Comparison of ENCODE assay signal across 23 mouse cellular contexts in genomic region chr10:93231893-93232292, GRCm38 (mm10).
DNase-seq lines count a peak whose midpoint lies in the region; ATAC-seq and TF ChIP-seq lines count a peak whose summit lies in the region.
"Had no signal": no experiment of that assay in that cellular context is flagged by ENCODE, and none has a peak within 500 bp of the region (broad histone marks: within the 10 kb centered on the region; RNA-seq: fewer than 3 reads in every experiment).

No protein-coding gene starts in this region.

- peak; percentile 1 for DNase-seq in cerebellum, adult 9-11 months
- DNase-seq in cerebellum, adult 2 months = no peak
- peak; percentile 55 for DNase-seq in heart, adult 11 months
- DNase-seq in heart, adult 8-10 months (ENCODE audit: low spot score) = no peak
- peak; percentile 37 for DNase-seq in liver, adult 2 months (ENCODE audit: extremely low read depth, low read depth, low spot score)
- no peak for DNase-seq in left cerebral cortex, adult 2 months (ENCODE audit: extremely low spot score in 1 of 2, low spot score in 2 of 2)
- DNase-seq: adrenal gland, adult 2 months; adrenal gland, postnatal 10 days; adrenal gland, postnatal 25 days; B cell, adult 2 months; cerebellum, adult 11-12 months; cerebellum, adult 8-10 months; cerebellum, postnatal 10 days; cerebellum, postnatal 25 days; forebrain, postnatal 0 days had no signal

- TF ChIP-seq POLR2A in cerebellum, adult 2 months (IDR thresholded peaks at IDR 0.05; ENCODE audit: borderline replicate concordance, insufficient read depth, low read length) = no peak
- TF ChIP-seq POLR2A in liver, adult 2 months (IDR thresholded peaks at IDR 0.05; ENCODE audit: extremely low read depth, insufficient read depth, low read length) = no peak

- H3K36me3 ChIP-seq in liver, adult 2 months (ENCODE audit: control insufficient read depth, insufficient read depth, low read length) = peaks cover 51% of the 10 kb centered on the region
- peaks cover 79% of the 10 kb centered on the region for H3K36me3 ChIP-seq in liver, embryonic 12.5 days

- H3K27me3 ChIP-seq in cerebellum, adult 2 months (ENCODE audit: control insufficient read depth, insufficient read depth, low read length) = no peaks in the 10 kb centered on the region
- no peaks in the 10 kb centered on the region for H3K27me3 ChIP-seq in liver, adult 2 months (ENCODE audit: control insufficient read depth, insufficient read depth, low read length)
- no peaks in the 10 kb centered on the region for H3K27me3 ChIP-seq in liver, embryonic 12.5 days (replicated peaks)
- H3K27me3 ChIP-seq: CH12.LX; embryonic facial prominence, embryonic 12.5 days; forebrain, embryonic 13.5 days; forebrain, embryonic 15.5 days had no signal

- TF ChIP-seq CTCF in cerebellum, adult 2 months (IDR thresholded peaks at IDR 0.05; ENCODE audit: borderline replicate concordance, insufficient read depth, low read depth, low read length) = no peak
- TF ChIP-seq CTCF in liver, adult 2 months (IDR thresholded peaks at IDR 0.05; ENCODE audit: low read depth, low read length) = no peak
- TF ChIP-seq CTCF in left cerebral cortex, adult 2 months (IDR thresholded peaks at IDR 0.05) = no peak

- peaks cover 3% of the 10 kb centered on the region; the same call in 1 of the 2 replicates for H3K79me2 ChIP-seq in liver, adult 2 months (ENCODE audit: control insufficient read depth, insufficient read depth, low read length)

- H3K4me2 ChIP-seq in liver, embryonic 12.5 days = no peak overlapping the region
- H3K4me2 ChIP-seq: embryonic facial prominence, embryonic 12.5 days; forebrain, embryonic 13.5 days; forebrain, embryonic 15.5 days had no signal

- no peak for ATAC-seq in liver, embryonic 12.5 days
- ATAC-seq: CD4-positive, CD25-positive, alpha-beta regulatory T cell, adult 4 months; forebrain, postnatal 0 days had no signal

- no peaks in the 10 kb centered on the region for H3K9me3 ChIP-seq in liver, embryonic 12.5 days (replicated peaks)
- H3K9me3 ChIP-seq: embryonic facial prominence, embryonic 10.5 days; embryonic facial prominence, embryonic 12.5 days; forebrain, embryonic 13.5 days; forebrain, embryonic 15.5 days; G1E had no signal

- H3K9ac ChIP-seq in liver, adult 2 months (ENCODE audit: low read depth, low read length) = no peak overlapping the region
- no peak overlapping the region for H3K9ac ChIP-seq in liver, embryonic 12.5 days
- H3K9ac ChIP-seq: embryonic facial prominence, embryonic 12.5 days; forebrain, embryonic 13.5 days; forebrain, embryonic 15.5 days; forebrain, postnatal 0 days had no signal

- intact Hi-C loops in left cerebral cortex, adult 2 months (cut with DNase I) = loop anchor here (5.0 kb wide), 1 partner anchor 70 kb away; the partner anchor contains the start of gene Cdk17

- H3K4me3 ChIP-seq in cerebellum, adult 2 months (replicated peaks; ENCODE audit: insufficient read depth, low read depth, low read length) = no peak overlapping the region
- no peak overlapping the region for H3K4me3 ChIP-seq in liver, adult 2 months (ENCODE audit: insufficient read depth, low read depth, low read length)
- H3K4me3 ChIP-seq in liver, embryonic 12.5 days = no peak overlapping the region
- H3K4me3 ChIP-seq in left cerebral cortex, adult 2 months = no peak overlapping the region
- H3K4me3 ChIP-seq: embryonic facial prominence, embryonic 10.5 days; embryonic facial prominence, embryonic 12.5 days; forebrain, embryonic 13.5 days; forebrain, embryonic 15.5 days had no signal

- H3K27ac ChIP-seq in cerebellum, adult 2 months (ENCODE audit: insufficient read depth, low read length) = no peak overlapping the region
- no peak overlapping the region for H3K27ac ChIP-seq in liver, adult 2 months (replicated peaks; ENCODE audit: insufficient read depth, low read depth, low read length)
- no peak overlapping the region for H3K27ac ChIP-seq in liver, embryonic 12.5 days
- H3K27ac ChIP-seq in left cerebral cortex, adult 2 months = no peak overlapping the region; the same call in 1 of the 2 replicates
- H3K27ac ChIP-seq: embryonic facial prominence, embryonic 10.5 days; embryonic facial prominence, embryonic 12.5 days; forebrain, embryonic 13.5 days had no signal

- H3K4me1 ChIP-seq in cerebellum, adult 2 months (ENCODE audit: control insufficient read depth, insufficient read depth, low read length) = no peaks in the 10 kb centered on the region; the same call in none of the 2 replicates
- H3K4me1 ChIP-seq in liver, adult 2 months (ENCODE audit: control insufficient read depth, insufficient read depth, low read length) = no peaks in the 10 kb centered on the region
- no peaks in the 10 kb centered on the region; the same call in 1 of the 2 replicates for H3K4me1 ChIP-seq in liver, embryonic 12.5 days
- H3K4me1 ChIP-seq: embryonic facial prominence, embryonic 10.5 days; embryonic facial prominence, embryonic 12.5 days had no signal

- 69% methylated on average over 5 of the region's 5 CpGs for WGBS in cerebellum, adult 2 months
- 46% methylated on average over 5 of the region's 5 CpGs for WGBS in liver, adult 2 months
- 92% methylated on average over 5 of the region's 5 CpGs for WGBS in liver, embryonic 12.5 days (ENCODE audit: insufficient replicate concordance)

Comparison
In these comparisons a context has a peak if more than half of its experiments do, and no peak if none do; other contexts are left out.
1. DNase-seq: peak in cerebellum, adult 9-11 months (single experiment), heart, adult 11 months (single experiment) and liver, adult 2 months (single experiment); none in cerebellum, adult 2 months (0 of 2), heart, adult 8-10 months (single experiment) and left cerebral cortex, adult 2 months (0 of 2).